Mouse (Mus musculus): Measurements from ENCODE around the gene Psmb8. TPM values are rescaled to one million over a fixed set of nuclear protein-coding genes. Genes with fewer than 3 reads are reported as not detected.

The Psmb8 gene
- polyA plus RNA-seq (2014; fragmentation: Nextera tagmentation; extraction: Ambion mirVana) = 4.4 and 4.6 TPM in 2 replicates

- no peak within 1 kb of the TSS for H3K27ac ChIP-seq (replicated peaks in 1 of 2; ENCODE audit: control insufficient read depth in 1 of 2, insufficient read depth in 1 of 2, low read depth in 2 of 2, low read length in 2 of 2)
Measured at GRCm38 (mm10) chr17:34196941-34197894, at the start of gene Psmb8. Psmb8 (plus strand) TSS chr17:34197721.

GRCm38 (mm10) chr17:34152923-34153322 is 44.6 kb upstream of the Psmb8 start, which contains the start of gene H2-DMb1:
H2-DMb1 (plus strand) TSS chr17:34153072.
- Histone ChIP-seq H3K4me3 (ENCODE audit: control insufficient read depth in 1 of 2, insufficient read depth in 1 of 2, low read depth in 1 of 2, low read length in 2 of 2) (no peak within 1 kb of the TSS), H3K4me1 (ENCODE audit: control insufficient read depth in 2 of 2, insufficient read depth in 2 of 2, low read length in 2 of 2) (no peaks in the 10 kb centered on the region), H3K27me3 (ENCODE audit: control insufficient read depth, insufficient read depth, low read length) (no peaks in the 10 kb centered on the region), H3K9me3 (ENCODE audit: control insufficient read depth, low read length) (no peaks in the 10 kb centered on the region), H3K9ac (ENCODE audit: low read length) (no peak within 1 kb of the TSS), H3K36me3 (ENCODE audit: control insufficient read depth, insufficient read depth, low read length) (no peaks in the 10 kb centered on the region), H3K27ac (replicated peaks in 1 of 2; ENCODE audit: control insufficient read depth in 1 of 2, insufficient read depth in 1 of 2, low read depth in 2 of 2, low read length in 2 of 2) (no peak within 1 kb of the TSS), H3K4me2 (ENCODE audit: low read length) (no peak within 1 kb of the TSS)
- no peak for ATAC-seq (ENCODE audit: insufficient number of reproducible peaks, insufficient read depth, low FRiP score, low read depth)
- 49% methylated on average over 4 of the region's 4 CpGs for WGBS

More at GRCm38 (mm10) chr17:34196941-34197894, at the start of gene Psmb8:
- Histone ChIP-seq H3K9ac (ENCODE audit: low read length) (peak within 1 kb of the TSS; percentile 61), H3K9me3 (ENCODE audit: control insufficient read depth, low read length) (no peaks in the 10 kb centered on the region), H3K4me1 (ENCODE audit: control insufficient read depth in 2 of 2, insufficient read depth in 2 of 2, low read length in 2 of 2) (peaks cover 4 to 16% of the 10 kb centered on the region in 2 experiments; a peak in 3 of 4 replicates), H3K27me3 (ENCODE audit: control insufficient read depth, insufficient read depth, low read length) (peaks cover 88% of the 10 kb centered on the region), H3K4me3 (ENCODE audit: control insufficient read depth in 1 of 2, insufficient read depth in 1 of 2, low read depth in 1 of 2, low read length in 2 of 2) (peak within 1 kb of the TSS; percentile 43 to 44), H3K4me2 (ENCODE audit: low read length) (peak within 1 kb of the TSS; percentile 76), H3K36me3 (ENCODE audit: control insufficient read depth, insufficient read depth, low read length) (no peaks in the 10 kb centered on the region)
- peak; percentile 66 for ATAC-seq (ENCODE audit: insufficient number of reproducible peaks, insufficient read depth, low FRiP score, low read depth)
- WGBS = 5% methylated on average over 41 of the region's 41 CpGs

GRCm38 (mm10) chr17:34155534-34155933 is 42.0 kb upstream of the Psmb8 start:
- Histone ChIP-seq H3K4me1 (ENCODE audit: control insufficient read depth in 2 of 2, insufficient read depth in 2 of 2, low read length in 2 of 2) (no peaks in the 10 kb centered on the region), H3K9ac (ENCODE audit: low read length) (no peak overlapping the region), H3K9me3 (ENCODE audit: control insufficient read depth, low read length) (no peaks in the 10 kb centered on the region), H3K4me3 (ENCODE audit: control insufficient read depth in 1 of 2, insufficient read depth in 1 of 2, low read depth in 1 of 2, low read length in 2 of 2) (no peak overlapping the region), H3K27ac (replicated peaks in 1 of 2; ENCODE audit: control insufficient read depth in 1 of 2, insufficient read depth in 1 of 2, low read depth in 2 of 2, low read length in 2 of 2) (no peak overlapping the region), H3K36me3 (ENCODE audit: control insufficient read depth, insufficient read depth, low read length) (no peaks in the 10 kb centered on the region), H3K27me3 (ENCODE audit: control insufficient read depth, insufficient read depth, low read length) (no peaks in the 10 kb centered on the region), H3K4me2 (ENCODE audit: low read length) (no peak overlapping the region)
- WGBS = 37% methylated on average over 5 of the region's 5 CpGs
- ATAC-seq (ENCODE audit: insufficient number of reproducible peaks, insufficient read depth, low FRiP score, low read depth) = no peak

GRCm38 (mm10) chr17:34164202-34164895 is 33.2 kb upstream of the Psmb8 start:
- WGBS = 30% methylated on average over 9 of the region's 9 CpGs
- no peak for ATAC-seq (ENCODE audit: insufficient number of reproducible peaks, insufficient read depth, low FRiP score, low read depth)

GRCm38 (mm10) chr17:34165033-34165730 is 32.3 kb upstream of the Psmb8 start:
- Histone ChIP-seq H3K27me3 (ENCODE audit: control insufficient read depth, insufficient read depth, low read length) (0 out of 2 replicates have a peak, but pooled peaks cover 3% of the 10 kb centered on the region), H3K36me3 (ENCODE audit: control insufficient read depth, insufficient read depth, low read length) (no peaks in the 10 kb centered on the region), H3K4me1 (ENCODE audit: control insufficient read depth in 2 of 2, insufficient read depth in 2 of 2, low read length in 2 of 2) (no peaks in the 10 kb centered on the region), H3K9ac (ENCODE audit: low read length) (no peak overlapping the region), H3K9me3 (ENCODE audit: control insufficient read depth, low read length) (0 out of 2 replicates have a peak, but pooled peaks cover 4% of the 10 kb centered on the region), H3K4me2 (ENCODE audit: low read length) (no peak overlapping the region), H3K27ac (replicated peaks in 1 of 2; ENCODE audit: control insufficient read depth in 1 of 2, insufficient read depth in 1 of 2, low read depth in 2 of 2, low read length in 2 of 2) (no peak overlapping the region), H3K4me3 (ENCODE audit: control insufficient read depth in 1 of 2, insufficient read depth in 1 of 2, low read depth in 1 of 2, low read length in 2 of 2) (no peak overlapping the region)
- 68% methylated on average over 6 of the region's 6 CpGs for WGBS
- no peak for ATAC-seq (ENCODE audit: insufficient number of reproducible peaks, insufficient read depth, low FRiP score, low read depth)

More at GRCm38 (mm10) chr17:34164202-34164895, 33.2 kb upstream of the Psmb8 start:
- Histone ChIP-seq H3K9ac (ENCODE audit: low read length) (no peak overlapping the region), H3K27ac (replicated peaks in 1 of 2; ENCODE audit: control insufficient read depth in 1 of 2, insufficient read depth in 1 of 2, low read depth in 2 of 2, low read length in 2 of 2) (no peak overlapping the region), H3K4me2 (ENCODE audit: low read length) (no peak overlapping the region), H3K4me3 (ENCODE audit: control insufficient read depth in 1 of 2, insufficient read depth in 1 of 2, low read depth in 1 of 2, low read length in 2 of 2) (no peak overlapping the region), H3K4me1 (ENCODE audit: control insufficient read depth in 2 of 2, insufficient read depth in 2 of 2, low read length in 2 of 2) (no peaks in the 10 kb centered on the region), H3K36me3 (ENCODE audit: control insufficient read depth, insufficient read depth, low read length) (no peaks in the 10 kb centered on the region), H3K9me3 (ENCODE audit: control insufficient read depth, low read length) (0 out of 2 replicates have a peak, but pooled peaks cover 4% of the 10 kb centered on the region), H3K27me3 (ENCODE audit: control insufficient read depth, insufficient read depth, low read length) (0 out of 2 replicates have a peak, but pooled peaks cover 3% of the 10 kb centered on the region)

- ATAC-seq (ENCODE audit: insufficient number of reproducible peaks, insufficient read depth, low FRiP score, low read depth) = no peak
- H3K4me2 ChIP-seq (ENCODE audit: low read length) = no peak overlapping the region
- H3K9ac ChIP-seq (ENCODE audit: low read length) = no peak overlapping the region
- H3K4me1 ChIP-seq (ENCODE audit: control insufficient read depth in 2 of 2, insufficient read depth in 2 of 2, low read length in 2 of 2) = no peaks in the 10 kb centered on the region
- H3K9me3 ChIP-seq (ENCODE audit: control insufficient read depth, low read length) = peaks cover 9% of the 10 kb centered on the region
- no peak overlapping the region for H3K4me3 ChIP-seq (ENCODE audit: control insufficient read depth in 1 of 2, insufficient read depth in 1 of 2, low read depth in 1 of 2, low read length in 2 of 2)
- H3K27me3 ChIP-seq (ENCODE audit: control insufficient read depth, insufficient read depth, low read length) = 0 out of 2 replicates have a peak, but pooled peaks cover 3% of the 10 kb centered on the region
- 0% methylated on average over 2 of the region's 2 CpGs for WGBS
- no peak overlapping the region for H3K27ac ChIP-seq (replicated peaks in 1 of 2; ENCODE audit: control insufficient read depth in 1 of 2, insufficient read depth in 1 of 2, low read depth in 2 of 2, low read length in 2 of 2)
- H3K36me3 ChIP-seq (ENCODE audit: control insufficient read depth, insufficient read depth, low read length) = no peaks in the 10 kb centered on the region
Measured at GRCm38 (mm10) chr17:34169279-34169678, 28.2 kb upstream of the Psmb8 start.

- WGBS = 19% methylated on average over 4 of the region's 4 CpGs
- Histone ChIP-seq H3K36me3 (ENCODE audit: control insufficient read depth, insufficient read depth, low read length) (no peaks in the 10 kb centered on the region), H3K27ac (replicated peaks in 1 of 2; ENCODE audit: control insufficient read depth in 1 of 2, insufficient read depth in 1 of 2, low read depth in 2 of 2, low read length in 2 of 2) (no peak overlapping the region), H3K4me1 (ENCODE audit: control insufficient read depth in 2 of 2, insufficient read depth in 2 of 2, low read length in 2 of 2) (no peaks in the 10 kb centered on the region), H3K9ac (ENCODE audit: low read length) (no peak overlapping the region), H3K9me3 (ENCODE audit: control insufficient read depth, low read length) (peaks cover 8% of the 10 kb centered on the region), H3K4me2 (ENCODE audit: low read length) (no peak overlapping the region), H3K27me3 (ENCODE audit: control insufficient read depth, insufficient read depth, low read length) (0 out of 2 replicates have a peak, but pooled peaks cover 3% of the 10 kb centered on the region), H3K4me3 (ENCODE audit: control insufficient read depth in 1 of 2, insufficient read depth in 1 of 2, low read depth in 1 of 2, low read length in 2 of 2) (no peak overlapping the region)
- ATAC-seq (ENCODE audit: insufficient number of reproducible peaks, insufficient read depth, low FRiP score, low read depth) = no peak
Measured at GRCm38 (mm10) chr17:34170487-34170876, 27.0 kb upstream of the Psmb8 start.

Data from heart, embryonic 14.5 days (tissue).